Mouse (Mus musculus) cerebellum, adult 11 months (tissue): ENCODE measurements around the gene Lat2.
"Not testable (repeated sequence)": the region's sequence is repeated elsewhere in the genome, so short reads cannot be mapped to it uniquely, and the experiment has no call there.

Experiments
- DNase-seq: peaks from one replicate; pipeline ENCODE4 v3.0.0; 2022

The Lat2 gene

DNA sequence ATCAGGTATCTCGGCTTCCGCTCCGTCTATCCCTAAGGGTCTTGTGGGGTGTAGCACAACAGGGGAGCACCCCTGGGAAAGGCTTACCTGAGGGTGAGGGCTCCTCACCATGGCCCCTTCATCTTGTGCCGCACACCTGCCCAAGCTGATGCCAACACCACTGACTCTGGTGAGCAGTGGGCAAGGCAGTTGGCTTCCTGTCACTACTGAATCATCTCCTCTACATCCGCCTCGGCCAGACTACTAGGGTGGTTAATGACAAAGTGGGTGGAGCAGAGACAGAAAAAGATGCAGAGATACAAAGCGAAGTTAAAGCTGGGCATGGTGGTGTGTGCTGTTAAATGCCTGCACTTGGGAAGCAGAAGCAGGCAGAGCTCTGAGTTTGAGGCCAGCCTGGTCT, at the start of gene Lat2:
Lat2 (minus strand) TSS at position 224 of the 400 bp plus-strand sequence.
- DNase-seq = no peak

DNA sequence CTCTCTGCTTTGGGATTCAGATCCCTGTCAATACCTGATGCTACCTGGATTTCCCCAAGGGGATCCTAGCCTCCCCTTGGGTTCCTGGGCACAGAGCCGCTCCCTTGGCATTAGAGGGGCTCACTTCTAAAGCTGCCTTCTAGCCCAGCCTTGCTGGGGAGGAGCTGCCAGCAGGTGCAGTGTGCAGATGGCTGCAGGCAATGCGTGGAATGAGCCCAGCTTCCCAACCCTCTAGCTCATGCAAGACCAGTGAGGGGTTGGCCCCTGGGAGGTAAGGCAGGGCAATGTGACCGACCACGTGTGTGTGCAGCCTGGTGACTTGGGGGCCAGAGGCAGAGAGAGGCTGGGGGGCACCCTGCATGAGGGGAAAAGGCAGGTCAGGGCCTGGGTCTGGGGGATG, 41.9 kb upstream of the Lat2 start:
- no peak for DNase-seq

DNA sequence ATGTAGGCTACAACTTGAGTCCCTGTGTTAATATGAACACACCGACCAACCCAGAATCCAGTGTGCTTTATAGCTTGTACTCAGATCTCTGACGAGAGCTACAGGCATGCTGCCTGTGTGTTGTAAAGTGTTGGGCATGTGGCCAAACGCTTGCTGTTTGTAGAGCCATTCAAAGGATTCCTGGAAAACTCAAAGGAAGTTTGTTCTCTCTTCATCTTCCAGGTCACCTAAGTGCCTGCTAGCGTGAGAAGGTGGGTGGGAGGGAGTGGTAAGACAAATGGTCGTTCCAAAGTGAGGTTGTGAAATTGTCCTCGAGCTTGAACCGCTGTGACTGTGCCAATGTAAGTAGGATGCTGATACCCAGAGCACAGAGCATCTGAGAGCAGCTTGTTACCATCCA, 37.2 kb upstream of the Lat2 start:
- DNase-seq = no peak

DNA sequence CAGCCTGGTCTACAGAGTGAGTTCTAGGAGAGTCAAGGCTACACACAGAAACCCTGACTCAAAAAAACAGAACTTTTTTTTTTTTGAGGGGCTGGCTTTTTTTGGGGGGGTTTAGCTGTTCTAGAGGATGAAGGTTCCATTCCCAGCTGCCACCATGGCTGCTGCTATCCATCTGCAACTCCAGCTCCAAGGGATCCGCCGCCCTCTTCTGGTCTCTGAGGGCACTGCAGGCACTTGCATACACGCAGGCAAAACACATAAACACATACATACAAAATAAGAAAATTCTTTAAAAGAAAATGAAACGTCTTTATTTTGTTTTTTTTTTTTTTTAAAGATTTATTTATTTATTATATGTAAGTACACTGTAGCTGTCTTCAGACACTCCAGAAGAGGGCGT, 36.1 kb upstream of the Lat2 start:
- DNase-seq = no peak

DNA sequence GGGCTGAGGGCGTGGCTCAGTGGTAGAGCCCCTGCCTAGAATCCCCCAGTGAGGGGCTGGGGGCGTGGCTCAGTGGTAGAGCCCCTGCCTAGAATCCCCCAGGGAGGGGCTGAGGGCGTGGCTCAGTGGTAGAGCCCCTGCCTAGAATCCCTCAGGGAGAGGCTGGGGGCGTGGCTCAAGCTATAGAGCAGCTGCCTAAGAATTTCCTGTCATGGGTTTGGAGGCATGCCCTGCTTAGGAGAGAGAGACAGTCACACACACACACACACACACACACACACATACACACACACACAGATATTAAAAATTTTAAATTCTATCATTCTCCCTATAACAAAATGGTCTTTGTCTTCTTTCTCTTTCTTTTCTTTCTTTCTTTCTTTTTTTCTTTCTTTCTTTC, 34.2 kb upstream of the Lat2 start:
- not testable (repeated sequence) for DNase-seq

DNA sequence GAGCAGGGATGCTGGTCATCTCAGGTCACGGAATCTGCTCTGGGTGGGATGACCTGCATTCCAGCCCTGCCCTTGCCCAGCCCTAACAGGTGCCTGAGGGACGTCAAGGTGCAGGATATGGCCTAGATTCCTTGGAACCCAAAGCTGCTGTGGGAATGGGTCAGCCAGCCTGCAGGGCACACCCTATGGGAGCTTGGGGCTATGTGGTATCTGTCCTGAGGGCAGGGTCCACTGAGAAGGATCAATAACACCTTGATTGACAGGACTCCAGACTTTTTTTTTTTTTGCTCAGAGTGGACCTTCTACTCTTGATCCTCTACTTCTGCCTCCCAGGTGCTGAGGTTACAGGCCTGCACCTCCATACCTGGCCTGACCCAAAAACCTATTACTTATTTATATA, 32.6 kb upstream of the Lat2 start:
- no peak for DNase-seq

DNA sequence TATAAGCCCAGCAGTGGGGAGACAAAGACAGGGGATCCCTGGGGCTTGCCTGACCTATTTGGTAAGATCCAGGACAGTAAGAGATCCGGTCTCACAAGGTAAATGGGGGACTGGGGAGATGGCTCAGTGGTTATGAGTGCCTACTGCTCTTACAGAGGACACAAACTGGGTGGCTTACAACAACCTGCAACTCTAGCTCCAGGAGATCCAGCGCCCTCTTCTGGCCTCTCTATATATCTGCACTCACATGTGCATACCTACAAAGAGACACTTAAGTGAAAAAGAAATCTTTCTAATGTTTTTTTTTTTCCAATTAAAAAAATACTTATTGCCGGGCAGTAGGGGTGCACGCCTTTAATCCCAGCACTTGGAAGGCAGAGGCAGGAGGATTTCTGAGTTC, 31.6 kb upstream of the Lat2 start:
- DNase-seq = no peak

DNA sequence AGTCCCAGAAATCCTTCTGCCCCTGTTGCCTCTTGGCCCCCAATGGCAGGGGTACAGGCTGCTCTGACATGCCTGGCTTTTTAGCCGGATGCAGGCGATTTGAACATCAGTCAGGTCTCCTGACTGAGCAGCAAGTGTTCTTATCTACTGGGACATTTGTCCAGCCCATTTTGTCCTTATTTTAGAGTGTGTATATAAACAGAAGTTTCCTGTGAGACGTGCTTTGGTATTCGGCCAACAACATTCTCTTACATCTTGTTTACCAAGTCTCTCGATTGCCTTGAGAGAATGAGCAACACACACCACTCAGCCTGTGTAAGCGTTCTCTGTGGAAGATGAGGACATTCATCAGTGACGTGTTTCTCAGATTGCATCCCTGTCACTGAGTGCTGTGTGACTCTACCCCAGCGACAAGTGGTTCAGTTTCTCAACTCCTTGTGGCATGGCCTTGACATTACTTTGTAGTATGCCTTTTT, 29.9 kb upstream of the Lat2 start:
- no peak for DNase-seq

DNA sequence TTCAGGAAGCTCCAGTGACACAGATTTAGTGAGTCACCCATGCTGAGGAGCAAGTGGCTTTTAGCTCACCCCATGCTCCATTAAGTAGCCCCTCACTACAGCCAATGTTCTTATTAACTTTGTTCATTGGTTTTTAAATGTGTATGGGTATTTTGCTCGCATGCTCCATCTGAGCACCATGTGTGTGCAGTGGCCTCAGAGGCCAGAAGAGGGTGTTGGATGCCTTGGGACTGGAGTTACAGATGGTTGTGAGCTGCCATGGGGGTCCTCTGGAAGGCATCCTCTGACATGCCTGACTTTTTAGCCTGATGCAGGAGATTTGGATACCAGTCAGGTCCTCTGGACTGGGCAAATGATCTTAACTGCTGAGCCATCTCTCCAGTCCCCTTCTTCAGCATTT, 29.3 kb upstream of the Lat2 start:
- no peak for DNase-seq

DNA sequence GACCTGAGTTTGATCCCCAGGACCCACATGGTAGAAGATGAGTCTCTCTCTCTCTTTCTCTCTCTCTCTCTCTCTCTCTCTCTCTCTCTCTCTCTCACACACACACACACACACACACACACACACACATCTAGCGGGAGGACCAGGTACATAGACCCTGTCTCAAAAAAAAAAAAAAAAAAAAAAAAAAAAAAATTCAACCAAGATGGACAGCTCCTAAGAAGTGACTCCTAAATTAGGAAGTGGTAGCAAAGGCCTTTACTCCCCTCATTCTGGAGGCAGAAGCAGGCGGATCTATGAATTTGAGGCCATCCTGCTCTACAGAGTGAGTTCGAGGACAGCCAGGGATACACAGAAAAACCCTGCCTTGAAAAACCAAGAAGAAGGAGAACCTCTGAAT, 25.5 kb upstream of the Lat2 start:
- no peak for DNase-seq

DNA sequence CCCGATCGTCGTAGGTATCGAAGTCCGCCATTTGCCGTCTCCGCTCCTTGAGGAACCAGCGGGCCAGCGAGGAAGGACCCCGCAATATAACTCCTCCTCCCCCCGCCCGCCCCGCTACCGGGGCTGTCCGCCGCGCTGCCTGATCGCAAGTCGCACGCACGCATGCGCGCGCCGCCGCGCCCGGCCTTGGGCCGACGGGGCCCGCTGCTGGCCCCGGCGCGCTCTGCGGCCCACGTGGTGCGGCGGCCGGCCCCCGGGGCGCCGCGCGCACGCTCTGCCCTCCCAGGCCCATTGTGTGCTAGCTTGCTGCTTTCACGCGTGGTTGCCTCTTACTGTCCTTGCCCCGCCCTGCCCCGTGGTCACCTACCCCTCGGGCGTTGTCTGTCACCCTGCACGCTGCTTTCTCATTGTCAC, 24.5 kb upstream of the Lat2 start, which contains the start of gene Eif4h:
Eif4h (minus strand) TSS at position 222 of the 414 bp plus-strand sequence.
- peak; percentile 97 for DNase-seq

DNA sequence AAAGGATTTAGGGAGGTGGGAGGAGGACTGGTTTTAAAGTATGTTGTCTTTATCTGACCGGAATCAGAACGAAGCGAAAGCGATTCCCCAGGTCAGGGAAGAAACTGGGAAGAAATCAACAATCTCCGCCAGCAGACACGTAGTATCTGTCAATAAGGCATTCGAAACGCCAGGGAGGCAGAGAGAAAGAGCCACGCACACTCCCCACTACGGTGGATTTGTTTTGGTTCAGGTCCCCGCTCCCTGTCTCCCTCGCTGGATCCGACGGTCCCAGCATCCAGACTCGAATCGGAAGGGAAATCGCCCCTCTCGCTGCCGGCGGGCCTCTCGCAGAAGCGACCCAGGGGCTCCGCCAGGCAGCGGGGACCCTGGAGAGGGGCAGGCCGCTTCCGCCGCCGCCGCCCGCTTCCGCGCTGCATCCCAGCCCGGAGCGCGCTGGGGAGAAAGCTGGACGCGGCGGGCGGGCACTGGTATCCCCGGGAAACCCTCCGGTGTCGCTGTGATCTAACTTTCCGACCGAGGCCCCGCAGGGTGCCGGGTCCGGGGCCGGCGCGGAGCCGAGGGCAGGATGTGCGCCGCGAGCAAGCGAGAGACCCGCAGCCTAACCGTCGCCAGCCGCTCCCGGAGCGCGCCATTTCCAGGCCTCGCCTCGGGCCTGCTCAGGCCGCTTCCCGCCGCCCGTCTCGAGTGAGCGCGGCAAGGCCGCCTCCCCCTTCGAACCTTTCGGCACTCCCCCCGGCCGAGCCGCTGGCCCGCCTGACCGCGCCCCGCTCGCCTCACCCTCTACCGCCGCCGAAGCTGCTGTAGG, 23.8 kb upstream of the Lat2 start:
- DNase-seq = no peak

DNA sequence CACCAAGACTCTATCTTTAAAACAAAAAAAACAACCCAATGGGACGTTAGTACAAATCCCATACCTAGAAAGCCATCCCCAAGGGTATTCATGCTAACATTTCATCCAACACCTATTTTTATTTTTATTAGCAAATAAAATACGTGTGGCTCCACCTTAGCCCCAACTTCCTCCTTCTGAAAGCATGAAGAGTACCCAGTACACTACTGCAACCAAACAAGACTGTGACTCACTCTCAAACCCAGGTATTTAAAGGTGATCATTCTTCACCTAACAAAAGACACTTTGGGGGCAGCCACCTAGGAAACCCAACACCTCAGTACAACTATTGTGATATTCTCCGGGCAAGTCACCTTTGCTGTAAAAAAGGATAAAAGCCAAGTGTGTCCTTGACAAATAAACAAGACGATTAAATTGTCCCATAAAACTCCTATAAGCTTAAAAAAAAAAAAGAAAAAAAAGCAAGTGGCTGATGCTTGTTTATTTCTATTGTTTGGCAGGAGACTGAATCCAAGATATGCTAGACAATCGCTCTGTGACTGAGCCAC, 23.1 kb upstream of the Lat2 start:
- no peak for DNase-seq

DNA sequence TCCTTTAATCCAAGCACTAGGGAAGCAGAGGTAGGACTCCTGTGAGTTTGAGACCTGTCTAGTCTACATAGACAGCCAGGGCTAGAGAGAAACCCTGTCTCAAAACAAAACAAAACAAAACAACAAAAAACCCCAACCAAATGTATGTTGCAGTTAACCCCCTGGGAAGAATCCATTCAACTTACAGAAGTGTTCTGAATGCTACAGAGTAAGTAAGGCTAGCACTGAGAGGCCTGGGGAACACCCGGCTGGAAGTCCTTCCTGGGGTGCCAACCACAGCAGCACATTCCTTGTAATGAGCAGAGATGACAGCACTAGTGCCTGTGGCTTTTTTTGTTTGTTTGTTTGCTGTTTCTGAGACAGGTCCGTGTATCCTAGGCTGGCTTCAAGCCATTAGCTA, 18.0 kb upstream of the Lat2 start:
- DNase-seq = no peak

DNA sequence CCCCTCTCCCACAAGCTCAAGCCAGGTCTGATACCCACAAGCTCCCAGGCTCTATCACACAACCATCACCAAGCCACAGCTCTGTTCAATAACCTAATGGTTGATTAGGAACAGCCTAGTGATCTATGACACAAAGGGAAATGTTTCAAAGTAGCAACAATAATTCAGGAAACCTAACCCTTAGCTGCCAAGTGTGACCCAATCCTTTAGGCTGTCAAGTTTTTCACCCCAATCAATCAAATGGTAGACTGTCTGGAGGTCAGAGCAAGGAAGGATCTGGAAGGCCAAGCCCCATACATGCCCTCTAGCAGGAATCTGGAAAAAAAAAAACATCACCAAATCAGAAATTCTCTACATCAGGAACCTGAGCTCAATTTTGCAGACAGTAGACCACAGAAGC, 16.0 kb upstream of the Lat2 start:
- no peak for DNase-seq

DNA sequence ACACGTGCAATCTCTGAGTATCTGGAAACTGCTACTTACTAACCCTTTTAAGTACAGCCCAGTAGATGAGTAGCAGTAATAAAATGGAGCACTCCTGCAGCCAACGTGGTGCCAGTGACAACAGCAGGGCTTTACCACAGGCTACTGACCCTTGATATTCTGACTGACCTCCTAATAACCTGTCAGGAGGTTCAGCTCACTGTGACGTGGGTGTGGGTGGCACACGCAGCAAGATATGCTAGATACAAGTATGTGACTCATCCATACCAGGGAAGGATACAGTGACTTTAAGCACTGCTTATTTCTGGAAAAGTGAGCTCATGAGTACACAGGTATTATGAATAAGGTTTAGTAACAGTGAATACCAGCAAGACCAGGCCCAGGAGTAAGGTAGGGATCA, 14.7 kb upstream of the Lat2 start:
- DNase-seq = no peak

DNA sequence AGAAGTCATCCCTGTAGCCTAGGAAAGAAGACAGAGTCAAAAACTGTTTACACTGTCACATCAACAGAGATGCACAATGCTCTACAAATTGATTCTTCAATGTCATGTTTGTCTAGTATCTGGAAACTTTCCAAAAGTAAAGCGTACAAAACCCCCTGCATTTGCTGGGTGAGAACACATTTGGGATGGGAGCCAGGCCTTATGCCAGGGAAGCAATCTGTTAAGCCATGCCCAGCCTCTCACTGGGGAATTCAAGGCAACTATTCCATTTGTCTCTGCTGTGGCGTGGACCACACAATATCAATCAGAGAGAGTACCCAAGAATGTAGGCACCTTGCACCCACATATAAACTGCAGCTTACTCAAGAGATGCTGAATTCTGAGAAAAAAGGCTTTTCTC, 7.2 kb upstream of the Lat2 start:
- peak; percentile 35 for DNase-seq

DNA sequence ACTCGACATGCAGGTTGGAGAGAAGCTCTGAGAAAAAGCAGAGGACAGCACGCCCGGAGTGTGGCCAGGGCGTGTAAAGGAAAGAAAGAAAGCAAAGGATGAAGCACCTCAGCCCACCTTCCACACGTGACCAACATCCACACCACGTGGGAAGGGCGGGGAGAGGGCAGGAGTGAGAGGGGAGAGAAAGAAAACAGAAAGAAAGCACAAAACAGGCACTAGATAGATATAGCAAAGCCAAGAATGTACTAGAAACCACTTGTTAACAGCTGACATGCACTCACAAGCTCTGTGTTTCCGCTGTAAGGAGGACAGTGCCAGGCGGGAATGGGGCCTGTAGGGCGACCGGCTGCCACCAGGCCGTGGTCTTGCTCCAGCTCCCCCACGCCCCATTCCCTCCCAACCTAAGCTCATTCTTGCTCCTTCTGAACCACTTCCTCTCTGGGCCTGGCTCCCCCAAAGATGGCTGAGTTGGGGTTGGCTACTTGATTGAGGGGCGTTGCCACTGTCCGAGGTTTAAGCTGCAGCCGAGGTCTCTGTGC, 6.3 kb upstream of the Lat2 start:
- no peak for DNase-seq

DNA sequence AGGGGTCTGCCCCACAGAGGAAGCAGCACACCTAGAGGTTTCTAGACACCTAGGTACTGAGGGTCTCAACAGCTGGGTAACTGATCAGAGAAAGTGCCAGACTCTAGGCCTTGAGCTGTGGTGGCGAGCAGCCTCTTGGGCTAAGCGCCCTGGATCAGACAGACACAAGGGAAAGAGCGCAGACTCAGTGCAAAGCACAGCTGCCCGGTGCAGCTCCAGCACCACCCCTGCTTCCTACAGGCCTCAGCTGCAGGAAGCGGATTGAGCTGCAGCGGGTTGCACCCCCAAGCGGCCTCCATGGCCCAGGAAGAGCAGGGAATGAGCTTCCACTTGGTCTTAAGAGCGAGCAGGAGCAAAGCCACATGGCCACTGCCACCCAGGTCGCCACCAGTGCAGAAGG, 5.6 kb upstream of the Lat2 start:
- DNase-seq = no peak

DNA sequence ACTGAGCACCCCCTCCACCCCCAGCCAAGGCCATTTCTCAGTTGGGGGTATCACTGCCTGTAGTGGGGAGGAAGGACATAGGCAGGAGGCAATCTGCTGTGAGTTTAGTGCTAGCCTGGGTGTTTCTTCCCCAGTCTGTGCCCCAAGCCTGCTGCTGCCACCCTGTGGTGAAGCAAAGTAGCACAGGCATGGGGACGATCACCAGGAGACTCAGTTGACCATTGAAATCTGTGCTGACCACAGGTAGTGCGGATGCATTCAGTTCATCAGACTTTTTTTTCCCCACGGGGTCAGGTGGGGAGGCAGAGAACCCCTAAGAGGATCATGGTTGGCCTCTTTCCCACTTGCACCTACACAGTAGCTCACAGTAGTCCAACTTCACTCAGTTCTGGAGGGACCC, 2.2 kb upstream of the Lat2 start:
- peak; percentile 37 for DNase-seq

DNA sequence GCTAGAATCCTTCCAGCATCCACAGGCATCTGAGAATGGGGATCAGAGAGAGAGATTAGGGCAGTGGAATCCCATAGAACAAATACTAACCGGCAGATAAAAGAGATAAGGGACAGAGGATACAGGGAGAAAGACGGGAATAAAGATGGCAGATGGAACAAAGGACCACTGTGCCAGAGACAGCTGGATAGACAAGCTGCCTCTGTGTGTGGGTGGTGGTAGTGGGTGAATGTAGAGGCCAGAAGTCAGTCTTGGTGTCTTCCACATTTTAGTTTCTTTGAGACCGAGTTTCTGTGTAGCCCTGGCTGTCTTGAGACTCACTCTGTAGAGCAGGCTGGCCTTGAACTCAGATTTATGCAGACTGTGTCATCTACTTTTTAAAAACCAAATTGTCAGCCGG, 955 bp upstream of the Lat2 start:
- no peak for DNase-seq

DNA sequence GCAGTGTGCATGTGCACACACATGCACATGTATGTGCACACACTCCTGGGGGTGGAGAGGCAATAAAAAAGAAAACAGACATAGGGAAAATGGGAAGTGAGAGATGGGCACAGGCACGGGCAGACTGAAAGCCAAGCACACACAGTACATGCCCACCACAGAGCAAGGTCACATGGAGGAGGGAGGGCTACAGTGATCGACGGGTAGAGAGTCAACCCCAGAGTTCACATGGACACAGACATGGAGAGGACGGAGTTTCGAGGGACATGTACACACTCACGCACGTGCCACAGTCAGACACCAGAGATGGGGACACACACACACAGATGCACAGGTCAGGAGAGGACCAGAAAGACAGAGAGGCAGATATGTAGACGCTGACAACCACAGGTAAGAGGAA, 555 bp upstream of the Lat2 start:
- DNase-seq = no peak

DNA sequence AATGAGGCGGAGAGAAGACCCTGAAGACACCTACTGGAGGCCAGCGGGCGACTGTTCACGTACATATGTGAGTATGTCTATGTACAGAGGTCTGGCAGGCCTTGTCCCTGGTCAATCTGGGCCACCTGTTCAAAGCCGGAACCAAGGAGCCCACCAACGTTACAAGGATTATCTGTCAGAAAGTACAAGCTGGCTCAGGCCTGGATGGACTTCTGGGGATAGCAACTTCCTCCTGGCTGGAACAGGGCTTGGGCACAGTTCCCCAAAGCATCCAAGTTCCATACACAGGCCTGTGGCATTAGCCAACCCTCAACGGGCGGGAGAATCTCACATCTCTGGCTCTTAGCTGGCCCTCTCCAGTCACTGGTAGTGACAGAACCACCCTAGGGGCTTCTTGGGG, 529 bp downstream of the Lat2 start:
- no peak for DNase-seq

DNA sequence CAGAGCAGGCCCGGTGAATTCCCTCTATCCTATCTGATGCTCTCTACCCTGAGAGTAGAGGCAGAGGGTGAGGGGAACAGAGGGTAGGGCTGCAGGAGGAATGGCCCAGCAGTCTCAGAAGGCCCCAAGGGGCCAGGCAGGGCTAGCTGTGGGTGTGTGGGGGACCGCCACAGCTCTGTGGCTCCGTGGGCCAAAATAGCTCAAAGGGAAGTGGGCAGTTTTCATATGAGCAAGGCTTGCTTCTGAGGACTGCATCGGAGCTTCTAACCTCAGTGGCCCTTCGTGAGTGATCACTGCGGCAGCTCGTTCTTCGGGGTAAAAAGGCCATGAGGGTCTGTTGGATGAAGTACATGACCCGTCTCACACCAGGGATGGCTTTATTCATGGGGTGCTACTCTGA, 1.1 kb downstream of the Lat2 start:
- no peak for DNase-seq
